Comparison of ENCODE assay signal across 17 mouse cellular contexts in the genomic region with DNA sequence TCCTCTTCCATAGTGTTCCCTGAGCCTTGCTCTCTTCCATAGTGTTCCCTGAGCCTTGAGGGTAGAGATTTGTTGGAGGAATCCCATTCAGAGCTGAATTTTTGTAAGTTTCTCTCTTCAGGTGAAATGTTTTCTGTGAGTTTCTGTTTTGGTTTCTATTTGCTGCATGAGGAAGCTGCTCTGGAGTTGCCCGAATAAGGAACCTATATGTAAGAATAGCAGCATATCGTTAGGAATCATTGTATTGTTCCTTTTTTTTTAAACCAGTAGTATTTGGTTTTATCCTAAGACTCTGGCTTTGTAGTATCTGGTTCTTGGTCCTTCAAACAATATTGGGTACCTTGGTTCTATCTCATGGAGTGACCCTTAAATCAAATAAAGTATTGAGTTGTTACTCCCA.
"Had no signal": no experiment of that assay in that cellular context is flagged by ENCODE, and none has a peak within 500 bp of the region (broad histone marks: within the 10 kb centered on the region; RNA-seq: fewer than 3 reads in every experiment).

No protein-coding gene starts in this region.

- ATAC-seq: liver, embryonic 12.5 days; liver, postnatal 0 days; lung, postnatal 0 days; midbrain, embryonic 13.5 days; midbrain, embryonic 15.5 days; midbrain, embryonic 16.5 days had no signal

- DNase-seq: left cerebral cortex, postnatal 4 days; liver; liver, embryonic 13.5 days; liver, postnatal 0 days; lung, adult 18-20 months; lung, adult 2 months; lung, embryonic 14.5 days; lung, postnatal 10 days; lung, postnatal 14 days; lung, postnatal 36 days; lung, postnatal 4 days; midbrain, embryonic 14.5 days had no signal
